ENCODE assay signal across 8 mouse cellular contexts in genomic region chr8:91134070-91134475, GRCm38 (mm10).
DNase-seq lines count a peak whose midpoint lies in the region; ATAC-seq and TF ChIP-seq lines count a peak whose summit lies in the region.

No protein-coding gene starts in this region.

- H3K9ac ChIP-seq in embryonic facial prominence, embryonic 14.5 days (ENCODE audit: low read depth, low read length) = peak overlapping the region; percentile 56
- H3K9ac ChIP-seq in heart, adult 2 months (ENCODE audit: low read depth, low read length) = peak overlapping the region; percentile 50
- H3K9ac ChIP-seq in limb, embryonic 13.5 days = peak overlapping the region; percentile 46; the same call in 1 of the 2 replicates
- peak overlapping the region; percentile 87 for H3K9ac ChIP-seq in midbrain, embryonic 16.5 days (ENCODE audit: low read depth, low read length)

- H3K4me3 ChIP-seq in embryonic facial prominence, embryonic 14.5 days (ENCODE audit: low read depth, low read length) = peak overlapping the region; percentile 93
- H3K4me3 ChIP-seq in heart, adult 2 months = peak overlapping the region; percentile 46
- peak overlapping the region; percentile 94 for H3K4me3 ChIP-seq in limb, embryonic 13.5 days
- H3K4me3 ChIP-seq in midbrain, embryonic 16.5 days (ENCODE audit: low read depth, low read length) = peak overlapping the region; percentile 87

- peak; percentile 99 for DNase-seq in 3134 (ENCODE audit: extremely low read depth, insufficient read length, low spot score)
- DNase-seq in adrenal gland, postnatal 4 days (ENCODE audit: low spot score in 2 of 2) = peak; percentile 94 to 97
- peak; percentile 100 for DNase-seq in embryonic facial prominence, embryonic 14.5 days (ENCODE audit: low spot score)
- DNase-seq in heart, adult 2 months = peak; percentile 98 to 100
- DNase-seq in kidney, adult 8-10 months = peak; percentile 100
- peak; percentile 90 to 97 for DNase-seq in spleen, postnatal 10 days (ENCODE audit: low spot score in 2 of 2)

- TF ChIP-seq EP300 in heart, adult 2 months (IDR thresholded peaks at IDR 0.05; ENCODE audit: insufficient read depth, low read depth, low read length) = peak; percentile 71

- peak; percentile 95 for TF ChIP-seq POLR2A in heart, adult 2 months (IDR thresholded peaks at IDR 0.05; ENCODE audit: insufficient read depth, low read depth, low read length)

- H3K27me3 ChIP-seq in embryonic facial prominence, embryonic 14.5 days (replicated peaks; ENCODE audit: control insufficient read depth, insufficient read depth, low read length) = no peaks in the 10 kb centered on the region
- no peaks in the 10 kb centered on the region for H3K27me3 ChIP-seq in heart, adult 2 months (ENCODE audit: control insufficient read depth, insufficient read depth, low read length)
- H3K27me3 ChIP-seq in limb, embryonic 13.5 days = no peaks in the 10 kb centered on the region
- no peaks in the 10 kb centered on the region for H3K27me3 ChIP-seq in midbrain, embryonic 16.5 days (ENCODE audit: control insufficient read depth, insufficient read depth, low read depth, low read length)

- H3K27ac ChIP-seq in embryonic facial prominence, embryonic 14.5 days (replicated peaks; ENCODE audit: low read depth, low read length) = peak overlapping the region; percentile 57
- H3K27ac ChIP-seq in heart, adult 2 months = peak overlapping the region; percentile 91
- H3K27ac ChIP-seq in limb, embryonic 13.5 days = peak overlapping the region; percentile 44; the same call in 1 of the 2 replicates
- peak overlapping the region; percentile 84 for H3K27ac ChIP-seq in midbrain, embryonic 16.5 days (ENCODE audit: low read length)

- peaks cover 2% of the 10 kb centered on the region for H3K79me2 ChIP-seq in heart, adult 2 months (replicated peaks; ENCODE audit: control insufficient read depth, insufficient read depth, low read length)

- no peaks in the 10 kb centered on the region for H3K9me3 ChIP-seq in embryonic facial prominence, embryonic 14.5 days (ENCODE audit: control insufficient read depth, low read length)
- no peaks in the 10 kb centered on the region for H3K9me3 ChIP-seq in limb, embryonic 13.5 days
- no peaks in the 10 kb centered on the region for H3K9me3 ChIP-seq in midbrain, embryonic 16.5 days (replicated peaks; ENCODE audit: control insufficient read depth, low read length, poor library complexity, severe bottlenecking)

- intact Hi-C loops in heart, adult 2 months (cut with DNase I) = loop anchor here (1.0 kb wide), 1 partner anchor 64 kb away; the partner anchor contains the start of gene Rbl2

- H3K36me3 ChIP-seq in embryonic facial prominence, embryonic 14.5 days (ENCODE audit: control insufficient read depth, insufficient read depth, low read length) = peaks cover 9% of the 10 kb centered on the region
- no peaks in the 10 kb centered on the region for H3K36me3 ChIP-seq in heart, adult 2 months (ENCODE audit: control insufficient read depth, insufficient read depth, low read length)
- H3K36me3 ChIP-seq in limb, embryonic 13.5 days = peaks cover 15% of the 10 kb centered on the region
- H3K36me3 ChIP-seq in midbrain, embryonic 16.5 days (ENCODE audit: control insufficient read depth, insufficient read depth, low read length) = peaks cover 4% of the 10 kb centered on the region; the same call in 1 of the 2 replicates

- peak; percentile 60 for TF ChIP-seq CTCF in heart, adult 2 months (IDR thresholded peaks at IDR 0.05)

- peak; percentile 98 for ATAC-seq in embryonic facial prominence, embryonic 14.5 days (ENCODE audit: low read depth)
- ATAC-seq in limb, embryonic 13.5 days (ENCODE audit: low FRiP score, low read depth) = peak; percentile 99
- peak; percentile 98 for ATAC-seq in midbrain, embryonic 16.5 days

- WGBS in embryonic facial prominence, embryonic 14.5 days = 1% methylated on average over 16 of the region's 24 CpGs
- WGBS in heart, adult 2 months = 0% methylated on average over 24 of the region's 24 CpGs
- 1% methylated on average over 24 of the region's 24 CpGs for WGBS in limb, embryonic 13.5 days
- under 1% methylated on average over 24 of the region's 24 CpGs for WGBS in midbrain, embryonic 16.5 days

- peak overlapping the region; percentile 53 for H3K4me2 ChIP-seq in embryonic facial prominence, embryonic 14.5 days (ENCODE audit: low read depth, low read length)
- peak overlapping the region; percentile 58 for H3K4me2 ChIP-seq in limb, embryonic 13.5 days (replicated peaks)
- H3K4me2 ChIP-seq in midbrain, embryonic 16.5 days (ENCODE audit: low read length) = peak overlapping the region; percentile 48

- H3K4me1 ChIP-seq in embryonic facial prominence, embryonic 14.5 days (ENCODE audit: control insufficient read depth, insufficient read depth, low read length) = peaks cover 9% of the 10 kb centered on the region; the same call in 1 of the 2 replicates
- H3K4me1 ChIP-seq in heart, adult 2 months (ENCODE audit: control insufficient read depth, insufficient read depth, low read length) = no peaks in the 10 kb centered on the region; the same call in 1 of the 2 replicates
- peaks cover 11% of the 10 kb centered on the region for H3K4me1 ChIP-seq in limb, embryonic 13.5 days
- H3K4me1 ChIP-seq in midbrain, embryonic 16.5 days (ENCODE audit: control insufficient read depth, insufficient read depth, low read length) = peaks cover 17% of the 10 kb centered on the region

Comparison
In these comparisons a context has a peak if more than half of its experiments do, and no peak if none do; other contexts are left out.
1. Peak in every context shown above with its lines: DNase-seq, ATAC-seq, H3K4me3 ChIP-seq and H3K27ac ChIP-seq.